Mouse (Mus musculus) E14TG2a.4 (cell line): ENCODE measurements around the gene Ccdc24.

Experiments
- CTCF ChIP-seq: conservative IDR thresholded peaks from 2 replicates; pipeline ENCODE4 v1.5.1; 2014; ENCODE audit warnings: low read length
- NANOG ChIP-seq: IDR thresholded peaks from 2 replicates; pipeline ENCODE4 v1.6.1; 2014; ENCODE audit warnings: borderline replicate concordance, low read length, mixed read lengths
- POU5F1 ChIP-seq: IDR thresholded peaks from 2 replicates; pipeline ENCODE4 v1.6.1; 2014; ENCODE audit warnings: low read length, borderline replicate concordance

GRCm38 (mm10) chr4:117850871-117851270, 21.5 kb downstream of the Ccdc24 start:
- TF ChIP-seq CTCF (no peak), POU5F1 (no peak), NANOG (no peak)
